Mouse (Mus musculus) limb, embryonic 13.5 days (tissue): ENCODE measurements at regions not wholly inside any gene's neighbourhood (a gene's known extent, or its start where the extent isn't known, plus 50 kb on each side); places are given as distances from the start of the nearest gene placed in this dataset.

Source experiments
- ATAC-seq: fragments of 200-750 bp; cut with Nextera tagmentation; 2 replicates; pipeline ENCODE4 v1.8.0; 2017; ENCODE audit warnings: low read depth, moderate number of reproducible peaks, moderate TSS enrichment; ENCODE audit not compliant: low FRiP score
- H3K27ac ChIP-seq: fragments of 300-500 bp; sonication (generic); 2 replicates; pipeline ENCODE4 v1.5.1; 2015; ENCODE audit warnings: inconsistent platforms, mild to moderate bottlenecking, moderate library complexity
- H3K27me3 ChIP-seq: fragments of 300-500 bp; sonication (generic); 2 replicates; pipeline ENCODE4 v1.6.1; 2015; ENCODE audit warnings: mild to moderate bottlenecking, inconsistent platforms
- H3K36me3 ChIP-seq: fragments of 300-500 bp; sonication (generic); 2 replicates; pipeline ENCODE4 v1.6.1; 2015; ENCODE audit warnings: inconsistent platforms, mild to moderate bottlenecking, moderate library complexity
- H3K4me1 ChIP-seq: fragments of 300-500 bp; sonication (generic); 2 replicates; pipeline ENCODE4 v1.6.1; 2015; ENCODE audit warnings: inconsistent platforms
- H3K4me2 ChIP-seq: fragments of 300-500 bp; sonication (generic); replicated peaks from 2 replicates; pipeline ENCODE4 v1.6.1; 2015; ENCODE audit warnings: inconsistent platforms, mild to moderate bottlenecking, moderate library complexity
- H3K4me3 ChIP-seq: fragments of 300-500 bp; sonication (generic); 2 replicates; pipeline ENCODE4 v1.5.1; 2015; ENCODE audit warnings: moderate library complexity, mild to moderate bottlenecking, inconsistent platforms
- H3K9ac ChIP-seq: fragments of 300-500 bp; sonication (generic); 2 replicates; pipeline ENCODE4 v1.6.1; 2015; ENCODE audit warnings: mild to moderate bottlenecking, inconsistent platforms
- H3K9me3 ChIP-seq: fragments of 300-500 bp; sonication (generic); 2 replicates; pipeline ENCODE4 v1.6.1; 2016; ENCODE audit warnings: inconsistent platforms
- WGBS: fragments of 180-500 bp; shearing (Covaris S2); methylation state at CpG from one replicate; pipeline ENCODE4 v1.1.7; 2015; 5-methylcytosine and 5-hydroxymethylcytosine counted together

- no peaks in the 10 kb centered on the region for H3K4me1 ChIP-seq
- H3K36me3 ChIP-seq: no peaks in the 10 kb centered on the region
- no peak overlapping the region for H3K9ac ChIP-seq
- H3K27me3 ChIP-seq: no peaks in the 10 kb centered on the region
- H3K4me2 ChIP-seq: no peak overlapping the region
- ATAC-seq: no peak
- no peak overlapping the region for H3K27ac ChIP-seq
- no peaks in the 10 kb centered on the region for H3K9me3 ChIP-seq
- no peak overlapping the region for H3K4me3 ChIP-seq
These were observed 374.8 kb upstream of the Ube2e3 start for GRCm38 (mm10) chr2:78493115-78493514.

DNA sequence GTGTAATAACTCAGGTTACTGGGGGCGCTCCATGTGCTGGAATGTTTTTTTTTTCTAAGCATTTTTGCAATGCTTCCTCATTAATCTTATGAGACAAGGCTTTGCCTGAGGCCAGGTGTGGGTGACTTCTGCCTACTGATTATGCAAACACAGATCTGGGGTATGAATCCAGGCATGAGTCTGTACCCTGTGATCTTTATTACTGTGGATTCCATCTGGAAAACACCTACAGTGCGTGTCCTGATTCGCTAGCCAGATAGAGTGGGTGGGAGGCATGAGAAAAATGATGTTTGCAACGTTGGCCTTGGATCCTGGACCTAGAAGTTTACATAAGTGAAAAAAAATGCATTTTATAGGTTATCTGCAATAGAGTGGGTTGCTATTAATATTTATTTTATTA lies 387.9 kb upstream of the Ube2e3 start:
- no peak overlapping the region for H3K4me3 ChIP-seq
- H3K36me3 ChIP-seq: no peaks in the 10 kb centered on the region
- ATAC-seq: no peak
- no peaks in the 10 kb centered on the region for H3K27me3 ChIP-seq
- no peak overlapping the region for H3K9ac ChIP-seq
- H3K27ac ChIP-seq: no peak overlapping the region
- WGBS: 66% methylated on average over 4 of the region's 4 CpGs
- no peaks in the 10 kb centered on the region for H3K4me1 ChIP-seq
- no peaks in the 10 kb centered on the region for H3K9me3 ChIP-seq
- H3K4me2 ChIP-seq: no peak overlapping the region

DNA sequence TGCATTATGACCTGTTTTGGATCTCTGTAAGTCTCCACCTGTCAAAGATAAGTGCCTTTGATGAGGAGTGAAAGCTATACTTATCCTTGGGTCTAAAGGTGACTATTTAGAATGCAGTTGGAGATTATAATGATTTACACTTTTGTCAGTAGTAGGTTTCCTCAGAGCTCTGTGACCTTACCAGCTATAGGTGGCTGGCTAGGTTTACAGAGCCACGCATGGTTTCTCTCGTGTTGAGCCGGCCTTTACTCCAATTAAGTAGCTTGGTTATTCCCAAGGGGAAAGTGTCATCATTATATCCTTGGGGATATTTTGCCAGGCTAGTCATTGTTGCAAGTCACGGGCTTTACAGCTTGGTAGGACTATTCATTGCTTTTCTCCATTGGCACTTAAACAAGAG lies 408.5 kb upstream of the Ube2e3 start:
- Histone ChIP-seq H3K4me2 (no peak overlapping the region), H3K36me3 (no peaks in the 10 kb centered on the region), H3K4me1 (peaks cover 19% of the 10 kb centered on the region), H3K27ac (no peak overlapping the region), H3K27me3 (peaks cover 15% of the 10 kb centered on the region; the same call in 1 of the 2 replicates), H3K9me3 (0 out of 2 replicates have a peak, but pooled peaks cover 7% of the 10 kb centered on the region), H3K9ac (no peak overlapping the region), H3K4me3 (no peak overlapping the region)
- ATAC-seq: no peak
- 70% methylated on average over 4 of the region's 4 CpGs for WGBS

- no peak for ATAC-seq
- Histone ChIP-seq H3K27ac (no peak overlapping the region), H3K27me3 (peaks cover 2% of the 10 kb centered on the region; the same call in 1 of the 2 replicates), H3K9me3 (0 out of 2 replicates have a peak, but pooled peaks cover 7% of the 10 kb centered on the region), H3K9ac (no peak overlapping the region), H3K36me3 (no peaks in the 10 kb centered on the region), H3K4me2 (no peak overlapping the region), H3K4me3 (no peak overlapping the region), H3K4me1 (peaks cover 4% of the 10 kb centered on the region; the same call in 1 of the 2 replicates)
- WGBS: 90% methylated on average over 3 of the region's 3 CpGs
These were observed 414.5 kb upstream of the Ube2e3 start for GRCm38 (mm10) chr2:78453411-78453810.

DNA sequence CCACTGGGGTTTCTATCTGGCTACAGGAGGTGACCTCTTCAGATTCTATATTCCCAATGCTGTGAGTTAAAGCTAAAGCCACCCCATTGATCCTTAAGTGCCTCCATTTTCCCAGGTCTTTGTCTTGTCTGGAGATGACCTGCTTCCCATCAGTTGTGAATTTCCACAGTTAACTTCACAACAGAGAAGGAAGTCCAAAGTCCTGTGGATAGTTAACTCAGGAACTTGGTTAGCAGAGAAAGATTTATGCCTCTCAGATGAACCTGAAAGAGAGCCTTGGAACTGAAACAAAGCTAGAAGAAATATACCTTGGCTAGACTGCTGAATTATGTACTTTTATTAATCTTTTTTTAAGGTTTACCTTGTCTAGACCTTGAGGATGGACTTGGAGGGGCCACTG lies 431.1 kb upstream of the Ube2e3 start:
- H3K4me2 ChIP-seq: no peak overlapping the region
- H3K27me3 ChIP-seq: no peaks in the 10 kb centered on the region
- no peaks in the 10 kb centered on the region for H3K36me3 ChIP-seq
- no peak overlapping the region for H3K9ac ChIP-seq
- no peaks in the 10 kb centered on the region for H3K4me1 ChIP-seq
- no peak for ATAC-seq
- no peak overlapping the region for H3K4me3 ChIP-seq
- no peak overlapping the region for H3K27ac ChIP-seq
- H3K9me3 ChIP-seq: no peaks in the 10 kb centered on the region

- Histone ChIP-seq H3K4me1 (no peaks in the 10 kb centered on the region), H3K9ac (no peak overlapping the region), H3K9me3 (no peaks in the 10 kb centered on the region), H3K4me2 (no peak overlapping the region), H3K27me3 (no peaks in the 10 kb centered on the region), H3K27ac (no peak overlapping the region), H3K36me3 (no peaks in the 10 kb centered on the region), H3K4me3 (no peak overlapping the region)
- WGBS: 58% methylated on average over 2 of the region's 2 CpGs
- ATAC-seq: no peak
These were observed 432.9 kb upstream of the Ube2e3 start for GRCm38 (mm10) chr2:78435071-78435470.

- H3K4me2 ChIP-seq: no peak overlapping the region
- no peak overlapping the region for H3K4me3 ChIP-seq
- no peaks in the 10 kb centered on the region for H3K36me3 ChIP-seq
- H3K27ac ChIP-seq: no peak overlapping the region
- no peak overlapping the region for H3K9ac ChIP-seq
- no peaks in the 10 kb centered on the region for H3K27me3 ChIP-seq
- H3K9me3 ChIP-seq: no peaks in the 10 kb centered on the region
- H3K4me1 ChIP-seq: no peaks in the 10 kb centered on the region
- no peak for ATAC-seq
These were observed 440.1 kb upstream of the Ube2e3 start for GRCm38 (mm10) chr2:78427659-78428336.

DNA sequence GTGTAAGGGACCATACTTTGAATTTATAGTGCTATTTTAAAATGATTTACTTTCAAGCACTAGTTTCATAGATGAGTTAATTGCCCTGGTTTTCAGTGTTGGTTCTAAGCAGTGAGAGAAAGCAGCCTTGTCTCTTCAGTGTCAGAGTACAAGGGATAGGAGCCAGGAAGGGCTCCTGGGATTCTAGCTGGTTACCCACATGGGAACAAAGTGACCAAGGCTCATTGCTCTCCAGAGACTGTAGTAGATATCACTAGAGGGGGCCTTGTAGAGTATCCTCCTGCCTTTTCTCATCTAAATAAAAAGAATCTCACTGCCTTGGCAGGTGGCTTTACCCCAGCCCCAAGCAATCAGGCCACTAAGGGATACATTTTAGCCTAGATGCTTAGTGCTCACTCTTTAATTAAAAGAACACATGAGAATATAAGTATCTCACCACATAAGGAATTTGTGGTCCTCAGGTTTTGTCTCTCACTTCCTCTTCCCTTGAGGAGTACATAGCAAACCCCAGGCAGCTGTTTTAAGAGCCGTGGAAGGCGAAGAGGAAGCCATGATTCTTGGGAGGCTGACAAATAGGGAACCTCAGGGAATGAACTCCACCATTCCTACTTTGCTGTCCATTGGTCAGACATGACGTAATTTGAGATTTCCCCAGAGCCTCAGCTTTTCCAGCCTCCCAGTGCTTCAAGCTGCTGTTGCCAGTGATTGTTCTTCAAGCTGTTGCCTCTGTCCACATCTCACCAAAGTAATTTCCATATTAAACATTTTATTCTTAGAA lies 449.2 kb upstream of the Ube2e3 start:
- ATAC-seq: peak; percentile 79
- Histone ChIP-seq H3K27me3 (no peaks in the 10 kb centered on the region), H3K36me3 (no peaks in the 10 kb centered on the region), H3K27ac (no peak overlapping the region), H3K9me3 (no peaks in the 10 kb centered on the region), H3K9ac (no peak overlapping the region), H3K4me1 (0 out of 2 replicates have a peak, but pooled peaks cover 7% of the 10 kb centered on the region), H3K4me2 (no peak overlapping the region), H3K4me3 (no peak overlapping the region)
- WGBS: 35% methylated on average over 3 of the region's 3 CpGs

- no peak overlapping the region for H3K4me2 ChIP-seq
- H3K36me3 ChIP-seq: no peaks in the 10 kb centered on the region
- H3K9ac ChIP-seq: no peak overlapping the region
- H3K4me3 ChIP-seq: no peak overlapping the region
- H3K27ac ChIP-seq: no peak overlapping the region
- 0 out of 2 replicates have a peak, but pooled peaks cover 7% of the 10 kb centered on the region for H3K4me1 ChIP-seq
- H3K9me3 ChIP-seq: no peaks in the 10 kb centered on the region
- no peaks in the 10 kb centered on the region for H3K27me3 ChIP-seq
- WGBS: 47% methylated on average over 2 of the region's 2 CpGs
- no peak for ATAC-seq
These were observed 451.3 kb upstream of the Ube2e3 start for GRCm38 (mm10) chr2:78416574-78417109.

GRCm38 (mm10) chr2:78412985-78413384 lies 454.9 kb upstream of the Ube2e3 start:
- Histone ChIP-seq H3K4me3 (no peak overlapping the region), H3K36me3 (no peaks in the 10 kb centered on the region), H3K4me1 (no peaks in the 10 kb centered on the region), H3K27me3 (no peaks in the 10 kb centered on the region), H3K9me3 (no peaks in the 10 kb centered on the region), H3K27ac (no peak overlapping the region), H3K9ac (no peak overlapping the region), H3K4me2 (no peak overlapping the region)
- ATAC-seq: no peak
- WGBS: 87% methylated on average over 4 of the region's 4 CpGs

- H3K9me3 ChIP-seq: no peaks in the 10 kb centered on the region
- no peak for ATAC-seq
- WGBS: 77% methylated on average over 3 of the region's 3 CpGs
- H3K36me3 ChIP-seq: no peaks in the 10 kb centered on the region
- no peak overlapping the region for H3K4me2 ChIP-seq
- no peaks in the 10 kb centered on the region for H3K27me3 ChIP-seq
- H3K4me3 ChIP-seq: no peak overlapping the region
- H3K9ac ChIP-seq: no peak overlapping the region
- no peak overlapping the region for H3K27ac ChIP-seq
- no peaks in the 10 kb centered on the region for H3K4me1 ChIP-seq
These were observed 457.7 kb upstream of the Cwc22 start for GRCm38 (mm10) chr2:78403890-78404289.

- H3K36me3 ChIP-seq: no peaks in the 10 kb centered on the region
- no peak for ATAC-seq
- H3K4me3 ChIP-seq: no peak overlapping the region
- H3K9me3 ChIP-seq: no peaks in the 10 kb centered on the region
- no peak overlapping the region for H3K9ac ChIP-seq
- no peaks in the 10 kb centered on the region for H3K27me3 ChIP-seq
- no peak overlapping the region for H3K27ac ChIP-seq
- no peak overlapping the region for H3K4me2 ChIP-seq
- no peaks in the 10 kb centered on the region for H3K4me1 ChIP-seq
These were observed 453.1 kb upstream of the Cwc22 start for GRCm38 (mm10) chr2:78399236-78399635.
